Mouse (Mus musculus) intestine, postnatal 0 days (tissue): ENCODE measurements around the gene Fsd1. TPM values are rescaled to one million over a fixed set of nuclear protein-coding genes. Genes with fewer than 3 reads are reported as not detected.

Experiments
- ATAC-seq: fragments of 200-750 bp; cut with Nextera tagmentation; 2 replicates; pipeline ENCODE4 v1.8.0; 2017; ENCODE audit warnings: mild to moderate bottlenecking, moderate TSS enrichment, moderate library complexity
- H3K27ac ChIP-seq: fragments of 300-500 bp; sonication (generic); 2 replicates; pipeline ENCODE4 v1.5.1; 2014; ENCODE audit warnings: mild to moderate bottlenecking, low read depth, low read length, moderate library complexity
- H3K27me3 ChIP-seq: fragments of 300-500 bp; sonication (generic); replicated peaks from 2 replicates; pipeline ENCODE4 v1.6.1; 2014; ENCODE audit warnings: low read length, mixed read lengths; ENCODE audit not compliant: control insufficient read depth, insufficient read depth
- H3K36me3 ChIP-seq: fragments of 300-500 bp; sonication (generic); 2 replicates; pipeline ENCODE4 v1.6.1; 2014; ENCODE audit warnings: mild to moderate bottlenecking, moderate library complexity; ENCODE audit not compliant: control insufficient read depth, insufficient read depth
- H3K4me1 ChIP-seq: fragments of 300-500 bp; sonication (generic); replicated peaks from 2 replicates; pipeline ENCODE4 v1.6.1; 2014; ENCODE audit warnings: antibody characterized with exemption, low read length, mixed read lengths; ENCODE audit not compliant: control insufficient read depth, insufficient read depth
- H3K4me2 ChIP-seq: fragments of 300-500 bp; sonication (generic); replicated peaks from 2 replicates; pipeline ENCODE4 v1.6.1; 2014; ENCODE audit warnings: low read depth, mild to moderate bottlenecking, moderate library complexity
- H3K4me3 ChIP-seq: fragments of 300-500 bp; sonication (generic); 2 replicates; pipeline ENCODE4 v1.5.1; 2014; ENCODE audit warnings: low read depth, low read length
- H3K9ac ChIP-seq: fragments of 300-500 bp; sonication (generic); 2 replicates; pipeline ENCODE4 v1.6.1; 2014; ENCODE audit warnings: mild to moderate bottlenecking, low read depth, low read length
- H3K9me3 ChIP-seq: fragments of 300-500 bp; sonication (generic); 2 replicates; pipeline ENCODE4 v1.6.1; 2016; ENCODE audit warnings: mixed run types; ENCODE audit not compliant: control insufficient read depth
- CTCF ChIP-seq: sonication (generic); IDR thresholded peaks from 2 replicates; pipeline ENCODE4 v1.5.1; 2016; ENCODE audit warnings: low read depth, mild to moderate bottlenecking, control low read depth, antibody characterized with exemption, moderate library complexity
- WGBS: fragments of 180-500 bp; shearing (Covaris S2); extraction: QIAGEN DNeasy Blood & Tissue Kit; methylation state at CpG from one replicate; pipeline ENCODE4 v1.1.7; 2014; 5-methylcytosine and 5-hydroxymethylcytosine counted together
- polyA plus RNA-seq: library from polyadenylated mRNA; unstranded; fragments of >200 nt; fragmentation: Nextera tagmentation; extraction: Ambion mirVana; gene quantifications from 2 replicates; pipeline ENCODE4 v1.2.1, GENCODE M21; 2015

Gene Fsd1
- polyA plus RNA-seq, 1 experiment from 2014 or later: 3.6 TPM

DNA sequence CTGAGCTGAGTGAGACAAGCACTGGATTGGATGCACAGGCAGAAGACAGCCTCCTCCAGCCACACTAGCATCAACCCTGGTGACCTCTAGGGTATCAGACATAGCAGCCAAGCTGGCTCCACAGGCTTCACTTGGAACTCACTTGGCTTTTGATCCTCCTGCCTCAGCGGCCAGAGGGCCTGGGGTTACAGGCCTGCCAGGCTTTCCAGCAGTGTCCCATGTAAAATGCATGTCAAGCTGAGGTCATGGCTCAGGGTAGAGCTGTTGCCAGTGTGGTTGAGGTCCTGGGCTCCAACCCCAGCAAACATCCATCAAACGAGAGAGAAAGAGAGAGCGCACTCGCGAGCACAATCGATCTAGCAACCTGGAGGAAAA is 48.4 kb downstream of the Fsd1 start:
- Histone ChIP-seq H3K27me3 (no peaks in the 10 kb centered on the region), H3K27ac (peak overlapping the region; percentile 87), H3K4me2 (peak overlapping the region; percentile 70), H3K36me3 (peaks cover 9% of the 10 kb centered on the region; the same call in 1 of the 2 replicates), H3K9me3 (no peaks in the 10 kb centered on the region), H3K4me1 (peaks cover 10% of the 10 kb centered on the region), H3K9ac (0 out of 2 replicates have a peak overlapping the region, but pooled peaks have one; percentile 23), H3K4me3 (no peak overlapping the region)
- WGBS: 84% methylated on average over 6 of the region's 6 CpGs
- ATAC-seq: no peak
- TF ChIP-seq CTCF: no peak

DNA sequence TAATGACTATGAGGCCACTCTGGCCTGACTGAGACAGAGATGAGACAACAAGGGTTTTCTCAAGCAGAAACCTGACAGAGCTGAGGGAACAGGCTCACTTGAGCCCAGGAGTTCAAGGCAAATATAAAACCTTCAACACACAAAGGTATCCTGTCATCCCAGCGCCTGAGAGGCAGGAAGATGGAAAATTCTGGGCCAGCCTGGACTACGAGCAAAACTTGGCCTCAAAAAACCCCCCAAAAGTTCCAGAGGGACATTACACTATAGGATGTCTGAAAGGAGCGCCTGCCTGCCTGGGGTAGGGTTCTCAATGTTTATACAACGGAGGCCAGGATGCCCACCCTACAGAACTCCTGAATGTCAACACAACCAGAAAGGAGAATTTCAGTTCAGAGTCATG is 48.9 kb downstream of the Fsd1 start:
- H3K4me1 ChIP-seq: peaks cover 10% of the 10 kb centered on the region
- no peak overlapping the region for H3K27ac ChIP-seq
- H3K9me3 ChIP-seq: no peaks in the 10 kb centered on the region
- no peaks in the 10 kb centered on the region for H3K27me3 ChIP-seq
- WGBS: 58% methylated on average over 4 of the region's 4 CpGs
- peaks cover 8% of the 10 kb centered on the region; the same call in 1 of the 2 replicates for H3K36me3 ChIP-seq
- no peak for ATAC-seq
- peak overlapping the region; percentile 80 for H3K4me3 ChIP-seq
- TF ChIP-seq CTCF: no peak
- peak overlapping the region; percentile 90; the same call in 1 of the 2 replicates for H3K9ac ChIP-seq
- peak overlapping the region; percentile 70 for H3K4me2 ChIP-seq

- peak within 1 kb of the TSS; percentile 70 for H3K4me2 ChIP-seq
- peak; percentile 86 for ATAC-seq
- H3K9ac ChIP-seq: peak within 1 kb of the TSS; percentile 90
- no peaks in the 10 kb centered on the region for H3K27me3 ChIP-seq
- peak; percentile 100 for TF ChIP-seq CTCF
- peaks cover 16% of the 10 kb centered on the region for H3K4me1 ChIP-seq
- no peaks in the 10 kb centered on the region for H3K9me3 ChIP-seq
- peaks cover 5% of the 10 kb centered on the region; the same call in 1 of the 2 replicates for H3K36me3 ChIP-seq
- peak within 1 kb of the TSS; percentile 80 for H3K4me3 ChIP-seq
- H3K27ac ChIP-seq: peak within 1 kb of the TSS; percentile 90
- WGBS: under 1% methylated on average over 74 of the region's 74 CpGs
These were observed 50.0 kb downstream of the Fsd1 start, which contains the start of gene Sh3gl1 for GRCm38 (mm10) chr17:56036176-56036900. Gene Sh3gl1, minus strand, starts transcription at chr17:56036635.

- 36% methylated on average over 13 of the region's 13 CpGs for WGBS
- no peak for ATAC-seq
These were observed 50.6 kb downstream of the Fsd1 start for GRCm38 (mm10) chr17:56036901-56037287.

GRCm38 (mm10) chr17:56038583-56039261 is 52.4 kb downstream of the Fsd1 start:
- peaks cover 3% of the 10 kb centered on the region; the same call in 1 of the 2 replicates for H3K36me3 ChIP-seq
- no peaks in the 10 kb centered on the region for H3K27me3 ChIP-seq
- H3K9ac ChIP-seq: 0 out of 2 replicates have a peak overlapping the region, but pooled peaks have one; percentile 2
- no peak for ATAC-seq
- H3K27ac ChIP-seq: no peak overlapping the region
- 87% methylated on average over 8 of the region's 8 CpGs for WGBS
- H3K4me1 ChIP-seq: peaks cover 11% of the 10 kb centered on the region; the same call in 1 of the 2 replicates
- TF ChIP-seq CTCF: no peak
- H3K4me3 ChIP-seq: no peak overlapping the region
- no peaks in the 10 kb centered on the region for H3K9me3 ChIP-seq
- H3K4me2 ChIP-seq: no peak overlapping the region

More at GRCm38 (mm10) chr17:56036901-56037287, 50.6 kb downstream of the Fsd1 start:
- no peak overlapping the region for H3K27ac ChIP-seq
- peaks cover 5% of the 10 kb centered on the region; the same call in 1 of the 2 replicates for H3K36me3 ChIP-seq
- TF ChIP-seq CTCF: no peak
- H3K9ac ChIP-seq: no peak overlapping the region
- no peaks in the 10 kb centered on the region for H3K9me3 ChIP-seq
- H3K4me2 ChIP-seq: peak overlapping the region; percentile 70
- peaks cover 16% of the 10 kb centered on the region for H3K4me1 ChIP-seq
- H3K27me3 ChIP-seq: no peaks in the 10 kb centered on the region
- H3K4me3 ChIP-seq: peak overlapping the region; percentile 80

- H3K9ac ChIP-seq: 0 out of 2 replicates have a peak overlapping the region, but pooled peaks have one; percentile 2
- H3K4me1 ChIP-seq: peaks cover 11% of the 10 kb centered on the region; the same call in 1 of the 2 replicates
- no peak overlapping the region; the same call in 1 of the 2 replicates for H3K4me3 ChIP-seq
- no peaks in the 10 kb centered on the region for H3K27me3 ChIP-seq
- H3K9me3 ChIP-seq: no peaks in the 10 kb centered on the region
- 0 out of 2 replicates have a peak, but pooled peaks cover 6% of the 10 kb centered on the region for H3K36me3 ChIP-seq
- peak overlapping the region; percentile 93 for H3K4me2 ChIP-seq
- no peak for ATAC-seq
- H3K27ac ChIP-seq: no peak overlapping the region
- TF ChIP-seq CTCF: no peak
- 74% methylated on average over 4 of the region's 4 CpGs for WGBS
These were observed 53.0 kb downstream of the Fsd1 start for GRCm38 (mm10) chr17:56039345-56039744.
